Mouse (Mus musculus) hindbrain, embryonic 13.5 days (tissue): ENCODE measurements around the gene Caml. TPM values are rescaled to one million over a fixed set of nuclear protein-coding genes. Genes with fewer than 3 reads are reported as not detected.
"Not testable (repeated sequence)": the region's sequence is repeated elsewhere in the genome, so short reads cannot be mapped to it uniquely, and the experiment has no call there.

Source experiments
- ATAC-seq: fragments of 200-750 bp; cut with Nextera tagmentation; 2 replicates; pipeline ENCODE4 v1.8.0; 2017; ENCODE audit warnings: moderate TSS enrichment; ENCODE audit not compliant: low FRiP score
- H3K27ac ChIP-seq: fragments of 300-500 bp; sonication (generic); 2 replicates; pipeline ENCODE4 v1.5.1; 2015; ENCODE audit warnings: inconsistent platforms, mild to moderate bottlenecking, moderate library complexity
- H3K27me3 ChIP-seq: fragments of 300-500 bp; sonication (generic); 2 replicates; pipeline ENCODE4 v1.6.1; 2015; ENCODE audit warnings: mild to moderate bottlenecking, inconsistent platforms
- H3K36me3 ChIP-seq: fragments of 300-500 bp; sonication (generic); 2 replicates; pipeline ENCODE4 v1.6.1; 2015; ENCODE audit warnings: mild to moderate bottlenecking, inconsistent platforms
- H3K4me1 ChIP-seq: fragments of 300-500 bp; sonication (generic); replicated peaks from 2 replicates; pipeline ENCODE4 v1.6.1; 2015; ENCODE audit warnings: inconsistent platforms
- H3K4me2 ChIP-seq: fragments of 300-500 bp; sonication (generic); 2 replicates; pipeline ENCODE4 v1.6.1; 2015; ENCODE audit warnings: inconsistent platforms, mild to moderate bottlenecking, moderate library complexity
- H3K4me3 ChIP-seq: fragments of 300-500 bp; sonication (generic); 2 replicates; pipeline ENCODE4 v1.5.1; 2015; ENCODE audit warnings: mild to moderate bottlenecking, inconsistent platforms
- H3K9ac ChIP-seq: fragments of 300-500 bp; sonication (generic); 2 replicates; pipeline ENCODE4 v1.6.1; 2015; ENCODE audit warnings: mild to moderate bottlenecking, inconsistent platforms
- H3K9me3 ChIP-seq: fragments of 300-500 bp; sonication (generic); 2 replicates; pipeline ENCODE4 v1.6.1; 2016; ENCODE audit warnings: inconsistent platforms
- WGBS: fragments of 180-500 bp; shearing (Covaris S2); methylation state at CpG from one replicate; pipeline ENCODE4 v1.1.7; 2015; 5-methylcytosine and 5-hydroxymethylcytosine counted together
- polyA plus RNA-seq: library from polyadenylated mRNA; unstranded; fragments of >200 nt; fragmentation: Nextera tagmentation; extraction: Ambion mirVana; gene quantifications from 2 replicates; pipeline ENCODE4 v1.2.1, GENCODE M21; 2015

The Caml gene
- 101 and 105 TPM in 2 replicates for polyA plus RNA-seq

DNA sequence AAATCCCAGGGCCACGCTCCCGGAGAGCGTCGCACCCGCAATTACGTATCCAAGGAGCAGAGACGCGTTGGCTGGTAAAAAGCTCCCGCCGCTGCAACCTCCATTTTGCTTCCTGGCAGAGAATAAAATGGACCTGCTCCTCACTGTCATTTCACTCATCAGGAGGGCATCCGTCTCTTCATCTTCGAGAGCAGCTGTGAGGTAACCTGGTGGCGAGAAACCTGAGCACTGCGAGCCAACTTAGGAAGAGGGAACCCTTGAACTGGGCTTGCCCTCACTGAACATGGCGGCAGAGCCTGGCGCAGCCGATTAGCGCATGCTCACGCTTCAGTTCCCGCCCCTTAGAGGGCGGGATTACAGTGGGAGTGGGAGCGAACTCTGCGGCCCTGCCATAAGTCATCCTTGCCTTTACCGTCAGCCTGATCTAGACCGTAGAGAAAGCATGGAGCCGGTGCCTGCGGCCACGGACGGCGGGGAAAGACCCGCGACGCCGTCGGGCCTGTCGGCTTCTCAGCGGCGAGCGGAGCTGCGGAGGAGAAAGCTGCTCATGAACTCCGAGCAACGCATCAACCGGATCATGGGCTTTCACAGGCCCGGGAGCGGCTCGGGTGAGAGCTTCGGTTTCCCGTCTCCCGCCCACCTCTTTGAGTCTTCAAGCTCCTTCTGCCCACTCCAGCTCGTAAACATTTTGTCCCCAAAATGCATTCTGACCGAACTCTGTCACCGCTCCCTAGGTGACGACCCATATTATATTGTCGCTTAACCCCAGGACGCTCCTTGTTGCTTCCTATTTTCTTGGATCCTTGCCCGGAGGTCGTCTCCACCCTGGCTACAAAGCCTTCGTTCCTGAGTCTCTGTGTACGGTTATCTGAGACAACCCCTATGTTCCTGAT is at the start of gene Caml:
TSS of gene Caml (plus strand) at position 357 of the 893 bp plus-strand sequence.
- ATAC-seq, result peak; percentile 97
- Histone ChIP-seq H3K27me3 (no peaks in the 10 kb centered on the region), H3K4me3 (peak within 1 kb of the TSS; percentile 77), H3K9me3 (no peaks in the 10 kb centered on the region), H3K4me2 (peak within 1 kb of the TSS; percentile 77), H3K9ac (peak within 1 kb of the TSS; percentile 89), H3K27ac (peak within 1 kb of the TSS; percentile 97), H3K4me1 (peaks cover 40% of the 10 kb centered on the region), H3K36me3 (peaks cover 20% of the 10 kb centered on the region; the same call in 1 of the 2 replicates)
- WGBS, result under 1% methylated on average over 59 of the region's 59 CpGs

DNA sequence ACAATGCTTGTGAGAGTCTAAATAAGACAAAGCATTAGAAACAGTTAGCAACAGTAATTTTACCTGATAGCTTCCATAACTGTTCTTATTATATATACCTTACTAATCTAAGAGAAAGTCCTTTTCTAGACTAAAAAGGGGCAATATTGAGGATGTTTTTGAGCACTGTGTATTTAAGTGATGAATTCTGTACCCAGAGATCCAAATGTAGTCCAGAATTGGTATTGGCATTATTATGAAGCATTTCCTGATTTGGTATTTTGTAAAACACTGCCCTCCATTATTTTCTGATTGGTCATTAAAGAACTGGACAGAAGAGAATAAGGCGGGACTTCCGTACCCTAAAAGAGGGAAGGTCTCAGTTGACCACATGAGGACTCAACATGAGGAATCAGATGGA is 49.4 kb upstream of the Caml start, which contains the start of gene Tmed9:
TSS of gene Tmed9 (plus strand) at position 301 of the 400 bp plus-strand sequence.
- H3K36me3 ChIP-seq, result no peaks in the 10 kb centered on the region
- ATAC-seq, result no peak
- no peaks in the 10 kb centered on the region for H3K27me3 ChIP-seq
- no peak within 1 kb of the TSS for H3K4me2 ChIP-seq
- no peak within 1 kb of the TSS for H3K9ac ChIP-seq
- no peak within 1 kb of the TSS for H3K27ac ChIP-seq
- no peaks in the 10 kb centered on the region for H3K9me3 ChIP-seq
- no peak within 1 kb of the TSS for H3K4me3 ChIP-seq
- WGBS, result 95% methylated on average over 2 of the region's 2 CpGs
- H3K4me1 ChIP-seq, result peaks cover 26% of the 10 kb centered on the region

DNA sequence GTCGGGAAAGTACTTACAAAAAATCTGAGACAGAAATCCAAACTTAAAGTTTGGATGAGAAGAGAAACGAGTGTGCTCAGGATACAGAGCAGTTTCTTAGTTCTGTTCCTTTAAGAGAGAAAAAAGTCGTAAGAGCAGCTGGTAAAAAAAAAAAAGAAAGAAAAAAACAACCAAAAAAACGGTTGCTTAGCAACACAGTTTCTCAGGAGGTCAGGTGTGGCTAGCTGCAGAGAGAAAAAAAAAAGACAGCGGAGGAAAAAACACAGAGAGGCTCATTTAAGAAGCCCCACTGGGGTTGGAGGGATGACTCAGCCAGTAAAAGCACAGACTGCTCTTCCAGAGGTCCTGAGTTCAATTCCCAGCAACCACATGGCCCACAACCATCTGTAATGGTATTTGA is 48.5 kb upstream of the Caml start:
- Histone ChIP-seq H3K36me3 (no peaks in the 10 kb centered on the region), H3K4me2 (no peak overlapping the region), H3K9me3 (no peaks in the 10 kb centered on the region), H3K4me3 (no peak overlapping the region), H3K27ac (no peak overlapping the region), H3K27me3 (no peaks in the 10 kb centered on the region), H3K4me1 (peaks cover 17% of the 10 kb centered on the region), H3K9ac (no peak overlapping the region)
- 74% methylated on average over 5 of the region's 5 CpGs for WGBS
- no peak for ATAC-seq

DNA sequence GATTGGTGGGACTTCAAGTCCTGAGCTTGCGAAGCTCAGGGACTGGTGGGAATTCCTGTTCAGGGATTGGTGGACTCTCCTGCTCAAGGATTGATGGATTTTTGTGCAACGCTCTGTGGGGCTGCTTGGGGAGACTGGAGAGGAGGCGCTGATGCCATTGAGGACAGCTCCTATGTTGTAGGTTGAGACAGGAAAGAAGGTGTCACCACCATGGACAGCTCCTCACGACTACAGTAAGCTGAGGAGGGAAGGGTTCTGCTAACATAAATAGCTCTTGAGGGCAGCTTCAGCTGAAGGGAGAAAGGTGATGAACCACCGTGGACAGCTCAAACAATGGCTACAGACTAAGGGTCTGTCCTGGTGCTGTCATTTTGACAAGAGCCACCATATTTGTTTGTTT is 46.9 kb upstream of the Caml start:
- no peak for ATAC-seq
- H3K9ac ChIP-seq, result no peak overlapping the region
- no peaks in the 10 kb centered on the region for H3K9me3 ChIP-seq
- no peak overlapping the region for H3K4me2 ChIP-seq
- peaks cover 9% of the 10 kb centered on the region for H3K4me1 ChIP-seq
- 65% methylated on average over 5 of the region's 5 CpGs for WGBS
- no peak overlapping the region for H3K4me3 ChIP-seq
- H3K27me3 ChIP-seq, result no peaks in the 10 kb centered on the region
- no peak overlapping the region for H3K27ac ChIP-seq
- H3K36me3 ChIP-seq, result no peaks in the 10 kb centered on the region

DNA sequence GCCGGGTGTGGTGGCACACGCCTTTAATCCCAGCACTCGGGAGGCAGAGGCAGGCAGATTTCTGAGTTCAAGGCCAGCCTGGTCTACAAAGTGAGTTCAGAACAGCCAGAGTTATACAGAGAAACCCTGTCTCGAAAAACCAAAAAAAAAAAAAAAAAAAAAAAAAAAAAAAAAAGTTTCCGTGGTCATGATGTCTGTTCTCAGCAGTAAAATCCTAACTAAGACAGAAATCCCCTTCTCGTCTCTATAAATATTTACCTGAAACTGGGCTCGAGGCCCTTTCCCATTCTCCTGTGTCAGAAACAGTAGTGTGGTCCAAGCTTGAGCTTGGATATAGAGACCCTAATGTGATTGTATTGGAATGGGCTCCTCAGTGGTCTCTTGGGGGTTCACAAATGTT is 45.9 kb upstream of the Caml start:
- H3K9ac ChIP-seq, H3K4me2 ChIP-seq, ATAC-seq, H3K27ac ChIP-seq, H3K27me3 ChIP-seq, H3K4me3 ChIP-seq, H3K9me3 ChIP-seq, H3K36me3 ChIP-seq, H3K4me1 ChIP-seq: not testable (repeated sequence)
- 96% methylated on average over 7 of the region's 7 CpGs for WGBS

DNA sequence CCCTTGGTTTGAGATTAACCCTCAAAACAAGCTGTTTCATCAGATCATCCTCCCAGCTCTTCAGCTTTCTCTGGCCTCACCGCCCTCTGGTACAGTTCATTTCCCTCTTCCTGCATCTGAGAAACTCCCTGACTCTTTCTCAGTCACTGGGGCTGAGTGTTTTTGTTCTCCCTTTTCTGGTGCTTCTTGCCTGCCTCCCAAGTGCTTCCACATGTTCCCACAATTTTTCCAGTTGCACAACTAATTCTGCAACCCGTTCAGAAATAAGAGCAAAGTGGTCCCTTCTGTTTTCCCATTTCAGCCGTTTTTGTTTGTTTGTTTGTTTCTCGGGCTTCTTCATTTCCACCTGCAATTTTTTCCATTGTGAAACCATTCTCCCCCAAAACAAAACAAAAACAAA is 44.7 kb upstream of the Caml start:
- H3K9me3 ChIP-seq, result no peaks in the 10 kb centered on the region
- no peaks in the 10 kb centered on the region for H3K27me3 ChIP-seq
- H3K4me2 ChIP-seq, result no peak overlapping the region
- no peaks in the 10 kb centered on the region for H3K4me1 ChIP-seq
- H3K36me3 ChIP-seq, result no peaks in the 10 kb centered on the region
- no peak overlapping the region for H3K9ac ChIP-seq
- H3K27ac ChIP-seq, result no peak overlapping the region
- 87% methylated on average over 4 of the region's 4 CpGs for WGBS
- no peak overlapping the region for H3K4me3 ChIP-seq
- no peak for ATAC-seq

DNA sequence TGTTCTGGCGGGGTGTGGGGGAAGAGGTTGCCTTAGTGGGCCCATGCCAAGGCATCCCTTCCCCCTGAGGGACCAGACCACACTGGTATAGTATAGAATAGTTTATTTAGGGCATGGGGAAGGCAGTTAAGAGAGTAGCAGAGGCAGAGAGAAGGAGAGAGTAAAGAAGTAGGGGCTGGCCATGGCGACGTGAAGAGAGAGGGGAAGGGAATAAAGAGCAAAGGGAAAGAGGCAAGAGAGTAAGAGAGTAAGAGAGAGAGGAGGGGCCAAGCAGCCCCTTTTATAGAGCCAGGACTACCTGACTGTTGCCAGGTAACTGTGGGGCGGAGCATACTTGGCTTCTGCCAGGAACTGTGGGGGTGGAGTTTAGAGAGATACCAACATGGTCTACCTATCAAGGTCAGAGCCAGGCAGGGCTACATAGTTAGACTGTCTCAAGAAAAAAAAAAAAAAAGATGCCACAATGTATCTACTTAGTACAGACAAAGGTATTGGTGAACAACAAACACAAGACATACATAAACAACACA is 30.8 kb upstream of the Caml start:
- no peaks in the 10 kb centered on the region for H3K9me3 ChIP-seq
- WGBS, result 79% methylated on average over 4 of the region's 4 CpGs
- no peak overlapping the region; the same call in 1 of the 2 replicates for H3K4me3 ChIP-seq
- no peak for ATAC-seq
- peaks cover 17% of the 10 kb centered on the region for H3K27me3 ChIP-seq
- H3K9ac ChIP-seq, result no peak overlapping the region
- no peak overlapping the region for H3K4me2 ChIP-seq
- no peak overlapping the region for H3K27ac ChIP-seq
- H3K36me3 ChIP-seq, result peaks cover 25% of the 10 kb centered on the region
- H3K4me1 ChIP-seq, result peaks cover 14% of the 10 kb centered on the region

DNA sequence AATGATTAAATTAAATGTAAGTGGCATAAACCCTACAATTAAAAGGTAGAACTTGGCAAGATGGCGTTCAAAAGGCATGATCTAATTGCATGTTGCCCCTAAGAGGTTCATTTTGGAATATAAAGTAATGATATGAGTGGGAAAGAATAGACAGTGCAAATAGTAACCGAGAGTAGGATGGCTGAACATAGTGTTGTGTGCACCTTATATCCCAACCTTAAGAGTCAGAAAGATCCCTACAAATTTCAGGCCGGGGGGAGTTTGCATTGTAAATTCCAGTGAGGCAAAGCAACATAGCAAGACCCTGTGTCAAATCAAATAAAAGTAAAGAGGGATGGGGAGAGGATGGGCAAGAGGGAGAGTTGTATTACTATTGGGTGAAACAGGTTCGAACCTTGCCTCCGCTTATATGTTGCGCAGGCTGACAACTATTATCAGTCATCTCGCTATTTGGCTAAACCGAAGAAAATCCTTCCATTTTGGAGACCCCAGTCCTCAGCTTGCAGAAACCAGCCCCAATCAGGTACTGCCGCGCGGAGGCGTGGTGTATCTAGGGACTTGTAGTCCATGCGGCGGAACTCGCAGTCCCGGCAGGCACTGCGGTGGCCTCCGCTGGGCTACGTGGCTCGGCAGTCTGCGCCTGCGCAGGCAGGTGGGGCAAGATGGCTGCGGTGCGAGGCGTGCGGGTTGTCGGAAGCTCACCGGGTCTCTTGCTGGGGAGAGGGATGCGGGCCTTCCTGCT is 30.1 kb upstream of the Caml start:
- Histone ChIP-seq H3K4me3 (peak overlapping the region; percentile 80), H3K9me3 (no peaks in the 10 kb centered on the region), H3K27ac (peak overlapping the region; percentile 83), H3K9ac (peak overlapping the region; percentile 91), H3K4me1 (peaks cover 14% of the 10 kb centered on the region), H3K4me2 (peak overlapping the region; percentile 81), H3K36me3 (peaks cover 31% of the 10 kb centered on the region), H3K27me3 (peaks cover 17% of the 10 kb centered on the region)
- 4% methylated on average over 29 of the region's 29 CpGs for WGBS
- peak; percentile 98 for ATAC-seq

DNA sequence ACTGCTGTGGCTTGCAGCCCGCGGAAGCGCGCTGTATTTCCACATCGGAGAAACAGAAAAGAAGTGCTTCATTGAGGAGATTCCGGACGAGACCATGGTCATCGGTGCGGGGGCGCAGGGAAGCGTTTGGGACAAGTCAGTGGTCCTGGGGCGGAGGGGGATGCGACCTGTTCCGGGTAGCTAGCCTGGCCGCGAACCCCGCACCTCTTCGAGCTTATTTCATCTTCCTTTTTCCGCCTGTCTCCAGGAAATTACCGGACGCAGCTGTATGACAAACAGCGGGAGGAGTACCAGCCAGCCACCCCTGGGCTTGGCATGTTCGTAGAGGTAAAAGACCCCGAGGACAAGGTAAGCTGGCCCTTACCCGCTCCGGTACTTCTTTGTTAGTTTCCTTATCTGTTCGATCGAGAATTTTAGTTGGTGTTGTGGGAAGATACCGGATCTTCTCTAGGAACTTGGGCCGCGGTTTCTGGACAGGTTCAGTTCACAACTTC is 29.5 kb upstream of the Caml start:
- Histone ChIP-seq H3K4me2 (peak overlapping the region; percentile 81), H3K36me3 (peaks cover 37% of the 10 kb centered on the region), H3K27me3 (peaks cover 17% of the 10 kb centered on the region), H3K4me1 (peaks cover 14% of the 10 kb centered on the region), H3K4me3 (peak overlapping the region; percentile 80), H3K9me3 (no peaks in the 10 kb centered on the region), H3K27ac (peak overlapping the region; percentile 82), H3K9ac (peak overlapping the region; percentile 91)
- peak; percentile 46 for ATAC-seq
- WGBS, result under 1% methylated on average over 31 of the region's 31 CpGs

DNA sequence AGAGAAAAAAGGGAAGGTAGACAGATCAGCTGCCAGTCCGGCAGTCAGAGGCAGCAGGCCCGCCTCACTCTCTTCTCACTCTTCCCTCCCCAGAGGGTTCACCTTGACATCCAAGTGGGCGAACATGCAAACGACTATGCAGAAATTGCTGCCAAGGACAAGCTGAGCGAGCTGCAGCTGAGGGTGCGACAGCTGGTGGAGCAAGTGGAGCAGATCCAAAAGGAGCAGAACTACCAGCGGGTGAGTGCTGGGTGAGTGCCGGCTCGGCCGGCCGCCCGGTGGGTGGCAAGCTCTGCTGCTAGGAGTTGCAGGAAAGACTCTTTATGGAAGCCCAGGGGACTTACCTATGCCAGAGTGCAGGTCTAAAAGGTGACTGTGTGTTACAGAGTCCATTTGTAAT is 27.4 kb upstream of the Caml start:
- no peak for ATAC-seq
- 85% methylated on average over 12 of the region's 12 CpGs for WGBS
- H3K36me3 ChIP-seq, result peaks cover 39% of the 10 kb centered on the region
- H3K27me3 ChIP-seq, result peaks cover 10% of the 10 kb centered on the region
- H3K9me3 ChIP-seq, result no peaks in the 10 kb centered on the region
- H3K4me2 ChIP-seq, result no peak overlapping the region
- H3K27ac ChIP-seq, result no peak overlapping the region
- H3K9ac ChIP-seq, result no peak overlapping the region
- peaks cover 21% of the 10 kb centered on the region for H3K4me1 ChIP-seq
- H3K4me3 ChIP-seq, result no peak overlapping the region

DNA sequence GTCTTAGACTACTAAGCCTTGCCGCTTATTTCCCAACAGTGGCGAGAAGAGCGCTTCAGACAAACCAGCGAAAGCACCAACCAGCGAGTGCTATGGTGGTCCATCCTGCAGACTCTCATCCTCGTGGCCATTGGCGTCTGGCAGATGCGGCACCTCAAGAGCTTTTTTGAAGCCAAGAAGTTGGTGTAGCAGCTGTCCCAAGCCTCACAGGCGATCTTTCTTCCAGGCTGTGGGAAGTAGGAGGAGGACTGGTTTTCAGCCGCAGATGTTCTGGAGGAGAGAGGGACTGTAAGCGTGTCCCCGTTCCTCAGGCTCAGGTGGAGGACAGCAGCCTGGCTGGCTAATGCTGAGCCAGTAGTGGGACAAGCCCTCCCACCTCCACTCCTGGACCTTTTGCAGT is 26.0 kb upstream of the Caml start:
- 98% methylated on average over 12 of the region's 12 CpGs for WGBS
- Histone ChIP-seq H3K36me3 (peaks cover 39% of the 10 kb centered on the region), H3K9me3 (no peaks in the 10 kb centered on the region), H3K4me2 (no peak overlapping the region), H3K27ac (no peak overlapping the region), H3K9ac (no peak overlapping the region), H3K27me3 (peaks cover under 1% of the 10 kb centered on the region; the same call in 1 of the 2 replicates), H3K4me1 (peaks cover 31% of the 10 kb centered on the region), H3K4me3 (no peak overlapping the region)
- ATAC-seq, result no peak
